Mouse (Mus musculus): Measurements from ENCODE around the gene Tmem270.

DNA sequence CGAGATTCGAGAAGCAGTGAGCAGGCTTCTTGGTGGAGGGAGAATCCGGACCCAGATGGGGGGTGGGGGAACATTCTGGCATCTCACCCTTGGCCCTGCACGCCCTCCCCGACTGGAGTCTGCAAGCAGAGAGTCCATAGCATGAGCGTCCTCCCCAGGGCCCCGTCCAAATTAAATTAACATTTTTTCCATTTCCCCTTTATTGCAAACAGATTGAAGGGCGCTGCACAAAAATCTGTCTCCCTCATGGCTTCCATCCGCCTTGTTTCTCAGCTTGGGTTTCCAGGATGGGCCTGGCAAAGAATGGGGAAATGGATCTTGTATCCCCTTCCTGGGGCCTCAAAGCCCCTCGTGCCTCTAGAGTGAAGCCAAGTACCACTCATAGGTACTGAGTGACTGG is 48.2 kb downstream of the Tmem270 start:
- no peak for TF ChIP-seq POLR2A (IDR thresholded peaks at IDR 0.05; ENCODE audit: insufficient read length, low read depth)
- no peak for TF ChIP-seq MYOD1 (IDR thresholded peaks at IDR 0.05; ENCODE audit: control insufficient read depth in 1 of 3, insufficient read length in 2 of 3, low read depth in 2 of 3)
